Mouse (Mus musculus): Measurements from ENCODE around the gene Ppil6.

Gene Ppil6

DNA sequence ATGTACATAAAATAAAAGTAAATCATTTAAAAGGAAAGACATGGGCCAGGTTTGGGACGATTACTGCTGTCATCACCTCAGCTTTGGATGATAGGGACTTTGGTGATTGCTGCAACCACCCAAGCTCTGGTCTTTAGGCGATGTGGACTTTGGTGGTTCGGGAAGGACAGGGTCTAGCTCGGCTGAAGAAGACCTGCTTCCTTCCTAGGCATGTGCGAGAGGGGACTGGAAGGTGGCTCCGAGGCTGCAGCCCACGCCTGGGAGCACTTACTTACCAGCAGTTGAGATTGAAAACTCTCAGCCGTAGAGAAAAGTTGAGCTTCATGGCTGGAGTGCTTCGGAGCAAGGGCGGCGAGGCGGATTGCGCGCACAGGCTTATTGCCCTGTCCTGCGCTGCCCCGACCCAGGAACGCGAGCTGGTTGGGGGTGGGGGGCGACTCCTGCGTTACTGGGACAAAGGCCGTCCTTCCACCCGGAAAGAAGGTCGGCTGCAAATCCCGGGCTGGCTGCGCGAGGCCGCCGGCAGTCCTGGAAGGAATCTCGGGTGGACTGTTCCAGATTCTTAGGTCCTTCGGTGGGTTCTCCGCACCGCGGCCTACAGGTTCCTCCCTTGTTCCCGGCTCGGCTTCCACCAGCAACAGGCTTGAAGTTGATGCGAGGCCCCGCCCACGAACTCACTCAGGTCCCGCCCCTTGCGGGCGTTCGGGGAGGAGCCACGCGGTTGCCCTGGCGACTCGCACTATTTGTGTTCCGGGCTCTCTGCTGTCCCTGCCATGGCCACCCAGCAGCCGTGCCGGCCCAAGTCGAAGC is at the start of gene Ppil6, which contains the start of gene Smpd2:
TSS of gene Ppil6 (plus strand) at position 732 of the 810 bp plus-strand sequence.
TSS of gene Smpd2 (minus strand) at position 662 of the 810 bp plus-strand sequence.
- peak; percentile 79 to 91 for DNase-seq (ENCODE audit: low read depth in 2 of 2, low spot score in 2 of 2)

GRCm38 (mm10) chr10:41448216-41448615 is 42.0 kb upstream of the Ppil6 start:
- no peak for DNase-seq (ENCODE audit: low read depth in 2 of 2, low spot score in 2 of 2)

DNA sequence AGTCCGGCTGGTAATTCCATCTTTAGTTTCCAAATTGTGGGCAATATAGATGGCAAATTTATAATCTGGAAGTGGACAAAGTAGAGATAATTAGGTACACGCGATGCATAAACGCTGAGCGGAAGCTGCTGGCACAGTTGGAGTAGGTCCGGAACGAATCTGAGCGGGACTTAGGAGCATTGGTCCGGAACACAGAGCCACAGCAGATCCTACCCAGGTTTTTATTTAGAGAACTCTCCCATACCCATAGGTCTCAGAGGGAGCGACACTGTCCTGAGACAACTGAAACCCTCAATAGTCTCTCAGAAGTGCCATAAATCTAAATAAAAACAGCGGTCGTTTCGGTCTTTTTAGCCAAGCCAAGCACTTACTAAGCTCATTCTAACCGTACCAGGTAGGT is 40.6 kb upstream of the Ppil6 start:
- peak; percentile 15 to 18 for DNase-seq (ENCODE audit: low read depth in 2 of 2, low spot score in 2 of 2)

DNA sequence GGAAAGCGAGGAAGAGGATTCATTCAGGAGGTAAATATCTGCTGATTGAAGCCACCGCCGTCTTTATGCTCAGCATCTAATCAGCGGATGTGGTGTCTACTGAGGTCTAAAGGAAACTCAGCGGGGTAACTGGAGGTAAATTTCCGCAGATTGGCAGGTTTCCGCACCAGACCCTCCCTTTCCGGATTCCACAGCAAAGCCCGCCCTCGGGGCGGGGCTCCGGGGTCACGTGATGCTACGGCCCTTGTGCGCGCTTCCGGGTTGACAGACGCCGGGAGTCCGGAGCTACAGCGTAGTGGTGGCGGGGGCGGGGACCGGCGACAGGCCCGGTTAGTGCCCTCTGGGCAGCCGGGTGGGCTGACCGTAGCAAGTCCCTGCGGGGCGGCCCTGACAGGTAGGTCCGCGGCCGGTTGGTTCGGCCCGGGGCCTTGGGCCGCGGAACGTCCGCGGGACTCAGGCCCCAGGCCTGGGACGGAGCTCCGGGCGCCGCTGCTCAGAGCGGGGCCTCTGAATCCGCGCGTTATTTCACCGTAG is 40.0 kb upstream of the Ppil6 start, which contains the start of gene Zbtb24:
TSS of gene Zbtb24 (plus strand) at position 247 of the 534 bp plus-strand sequence.
- peak; percentile 95 to 97 for DNase-seq (ENCODE audit: low read depth in 2 of 2, low spot score in 2 of 2)

DNA sequence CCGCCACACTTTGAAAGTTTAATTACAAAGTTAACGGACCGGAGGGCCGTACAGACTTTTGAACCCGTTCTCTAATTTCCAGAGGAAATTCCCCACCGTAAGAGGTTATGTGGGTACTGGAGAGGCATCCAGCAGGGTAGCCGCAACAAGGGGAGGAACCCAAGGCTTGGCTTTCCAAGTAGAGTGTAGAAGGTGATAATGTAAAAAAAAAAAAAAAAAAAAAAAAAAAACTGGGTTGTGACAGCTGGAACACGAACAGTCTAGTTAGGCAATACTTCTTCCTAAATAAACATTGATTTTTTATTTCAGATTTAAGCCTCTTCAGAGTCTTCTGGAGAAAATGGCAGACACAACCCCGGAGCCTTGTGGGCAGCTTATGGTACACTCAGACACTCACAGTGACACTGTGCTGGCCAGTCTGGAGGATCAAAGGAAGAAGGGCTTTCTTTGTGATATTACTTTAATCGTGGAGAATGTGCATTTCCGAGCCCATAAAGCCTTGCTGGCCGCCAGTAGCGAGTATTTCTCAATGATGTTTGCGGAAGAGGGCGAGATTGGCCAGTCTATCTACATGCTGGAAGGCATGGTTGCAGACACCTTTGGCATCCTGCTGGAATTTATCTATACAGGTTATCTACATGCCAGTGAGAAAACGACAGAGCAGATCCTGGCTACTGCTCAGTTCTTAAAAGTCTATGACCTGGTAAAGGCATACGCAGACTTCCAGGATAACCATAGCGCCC is 39.3 kb upstream of the Ppil6 start:
- no peak for DNase-seq (ENCODE audit: low read depth in 2 of 2, low spot score in 2 of 2)

- no peak for DNase-seq (ENCODE audit: low read depth in 2 of 2, low spot score in 2 of 2)
These were observed 38.6 kb upstream of the Ppil6 start for GRCm38 (mm10) chr10:41451656-41452055.

DNA sequence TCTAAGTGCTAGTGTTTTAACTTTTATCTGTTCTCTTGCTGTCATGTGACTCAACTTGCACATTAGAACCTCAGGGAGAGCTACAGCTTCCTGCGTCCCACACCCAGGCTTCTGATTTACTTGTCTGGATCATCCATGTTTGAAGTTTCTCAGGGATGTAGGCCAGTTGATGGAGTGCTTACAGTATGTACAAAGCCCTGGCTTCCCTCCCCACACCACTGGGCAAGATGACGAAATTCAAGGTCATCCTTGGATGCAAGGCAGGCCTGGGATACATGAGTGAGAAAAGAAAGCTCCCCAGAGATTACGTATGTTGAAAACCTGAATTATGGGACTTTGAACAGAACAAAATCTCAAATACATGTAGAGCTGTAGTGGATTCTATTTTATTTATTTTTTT is 37.4 kb upstream of the Ppil6 start:
- no peak for DNase-seq (ENCODE audit: low read depth in 2 of 2, low spot score in 2 of 2)

- no peak for DNase-seq (ENCODE audit: low read depth in 2 of 2, low spot score in 2 of 2)
These were observed 30.2 kb upstream of the Ppil6 start for GRCm38 (mm10) chr10:41459990-41460389.

GRCm38 (mm10) chr10:41460501-41460900 is 29.7 kb upstream of the Ppil6 start:
- DNase-seq (ENCODE audit: low read depth in 2 of 2, low spot score in 2 of 2) = no peak

- no peak for DNase-seq (ENCODE audit: low read depth in 2 of 2, low spot score in 2 of 2)
These were observed 29.0 kb upstream of the Ppil6 start for GRCm38 (mm10) chr10:41461057-41461722.

- DNase-seq (ENCODE audit: low read depth in 2 of 2, low spot score in 2 of 2) = no peak
These were observed 25.8 kb upstream of the Ppil6 start for GRCm38 (mm10) chr10:41464401-41464955.

DNA sequence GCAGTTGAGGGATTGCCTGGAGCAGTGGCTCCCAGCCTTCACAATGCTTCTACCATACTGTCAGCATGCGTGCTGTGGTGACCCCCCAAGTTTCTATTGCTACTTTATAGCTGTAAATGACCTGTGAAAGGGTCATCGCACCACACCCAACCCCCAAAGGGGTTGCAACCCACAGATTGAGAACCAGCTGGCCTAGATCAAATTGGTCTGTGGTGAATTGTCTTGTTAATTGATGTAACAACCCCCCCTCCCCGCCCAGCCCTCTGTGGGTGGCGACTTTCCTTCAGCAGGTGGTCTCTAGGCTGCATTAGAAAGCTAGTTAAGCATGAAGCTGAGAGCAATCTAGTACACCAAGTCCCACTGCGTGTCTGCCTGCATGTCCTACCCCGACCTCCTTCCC is 22.9 kb upstream of the Ppil6 start:
- no peak for DNase-seq (ENCODE audit: low read depth in 2 of 2, low spot score in 2 of 2)

DNA sequence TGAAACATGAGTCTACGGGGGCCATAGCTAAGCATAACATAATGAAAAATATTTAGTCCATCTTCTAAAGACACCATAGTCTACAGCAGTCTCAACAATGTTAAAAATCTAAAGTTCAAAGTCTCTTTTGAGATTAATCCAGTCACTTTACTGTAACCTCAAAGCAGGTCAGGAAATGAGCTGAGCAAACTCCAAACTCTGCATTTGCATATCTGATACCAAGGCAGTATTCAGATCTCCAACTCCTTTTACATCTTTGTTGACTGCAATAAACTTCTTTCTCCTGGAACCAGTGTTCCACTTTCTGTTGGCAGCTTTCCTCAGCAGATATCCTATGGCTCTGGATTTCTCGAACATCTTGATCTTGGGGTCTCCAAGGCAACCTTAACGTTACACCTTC is 19.5 kb upstream of the Ppil6 start:
- DNase-seq (ENCODE audit: low read depth in 2 of 2, low spot score in 2 of 2) = no peak

DNA sequence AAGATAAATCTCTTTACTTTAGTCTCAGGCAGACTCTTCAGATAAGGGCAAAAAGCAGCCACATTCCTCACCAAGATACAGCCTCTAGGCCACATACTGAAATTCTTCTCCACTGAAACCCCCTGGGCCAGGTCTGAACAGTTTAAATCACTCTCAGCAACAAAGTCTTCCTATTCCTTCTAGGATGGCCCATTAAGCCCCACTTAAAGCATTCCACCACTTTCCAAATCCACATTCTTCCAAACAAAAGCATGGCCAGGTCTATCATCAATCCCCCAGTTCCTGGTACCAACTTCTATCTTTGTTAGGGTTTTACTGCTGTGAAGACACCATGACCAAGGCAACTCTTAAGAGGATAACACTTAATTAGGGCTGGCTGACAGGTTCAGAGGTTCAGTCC is 17.7 kb upstream of the Ppil6 start:
- no peak for DNase-seq (ENCODE audit: low read depth in 2 of 2, low spot score in 2 of 2)

DNA sequence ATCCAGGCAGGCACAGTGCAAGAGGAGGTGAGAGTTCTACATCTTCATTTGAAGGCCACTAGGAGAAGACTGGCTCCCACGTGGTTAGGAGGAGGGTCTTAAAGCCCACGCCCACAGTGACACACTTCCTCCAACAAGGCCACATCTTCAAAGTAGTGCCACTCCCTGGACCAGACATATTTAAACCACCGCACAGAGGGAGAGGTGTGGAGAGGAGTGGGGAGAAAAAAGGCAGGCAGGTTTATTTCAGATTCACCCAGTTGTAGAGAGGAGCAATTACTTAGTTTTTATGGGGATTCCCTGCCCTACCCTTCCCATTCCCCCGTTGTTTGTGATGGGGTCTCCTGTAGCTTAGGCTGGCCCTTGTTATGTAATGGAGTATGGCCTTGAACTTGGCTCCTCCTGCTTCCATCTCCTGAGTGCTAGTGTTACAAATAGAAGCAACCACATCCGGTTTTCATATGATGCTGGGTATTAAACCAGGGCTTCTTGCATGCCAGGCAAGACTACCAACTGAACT is 17.2 kb upstream of the Ppil6 start:
- DNase-seq (ENCODE audit: low read depth in 2 of 2, low spot score in 2 of 2) = peak; percentile 35 to 51

GRCm38 (mm10) chr10:41473782-41474468 is 16.3 kb upstream of the Ppil6 start:
- peak; percentile 29 to 39 for DNase-seq (ENCODE audit: low read depth in 2 of 2, low spot score in 2 of 2)

DNA sequence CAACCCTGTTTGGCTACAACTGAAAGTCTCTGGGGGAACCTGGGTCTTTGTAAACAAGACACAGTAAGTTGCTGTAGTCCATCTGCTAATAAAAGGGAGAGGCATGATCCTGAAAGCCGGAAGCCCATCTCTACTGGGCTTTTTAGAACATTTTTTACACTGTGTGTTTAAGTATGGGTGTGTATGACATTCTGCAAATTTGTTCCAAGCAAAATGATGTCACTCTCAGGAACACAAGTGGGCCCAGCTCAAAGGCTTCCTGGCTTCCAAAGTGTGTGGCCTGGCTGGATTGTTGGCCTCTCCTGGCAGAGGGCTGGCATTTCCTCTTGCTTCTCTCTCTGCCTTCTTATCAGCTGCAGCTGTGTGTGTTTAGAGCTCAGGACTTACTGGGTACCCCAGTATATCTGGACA is 15.3 kb upstream of the Ppil6 start:
- no peak for DNase-seq (ENCODE audit: low read depth in 2 of 2, low spot score in 2 of 2)

GRCm38 (mm10) chr10:41476171-41477017 is 13.8 kb upstream of the Ppil6 start, which contains the start of gene Mical1:
Gene Mical1, plus strand, starts transcription at chr10:41476314.
- DNase-seq (ENCODE audit: low read depth in 2 of 2, low spot score in 2 of 2) = peak; percentile 52 to 58

GRCm38 (mm10) chr10:41477018-41477277 is 13.3 kb upstream of the Ppil6 start:
- no peak for DNase-seq (ENCODE audit: low read depth in 2 of 2, low spot score in 2 of 2)
